Mouse (Mus musculus) heart, adult 8-10 months (tissue): Measurements from ENCODE around the gene Il6. TPM values are rescaled to one million over a fixed set of nuclear protein-coding genes. Genes with fewer than 3 reads are reported as not detected.
A peak's percentile ranks its signal among the peaks of the same experiment; 100 is the strongest.
"Not testable (repeated sequence)": the region's sequence is repeated elsewhere in the genome, so short reads cannot be mapped to it uniquely, and the experiment has no call there.

Experiments
- DNase-seq: peaks from one replicate; pipeline ENCODE4 v3.0.0; 2022; ENCODE audit warnings: low spot score
- total RNA-seq, 4 experiments: library from RNA; stranded (reverse); gene quantifications; 2 replicates each; pipeline ENCODE4 v1.2.4; 2022

Il6 gene
- total RNA-seq: 1 to 10 TPM in 1 of 4 experiments, not detected in 3; 1.5 TPM

DNA sequence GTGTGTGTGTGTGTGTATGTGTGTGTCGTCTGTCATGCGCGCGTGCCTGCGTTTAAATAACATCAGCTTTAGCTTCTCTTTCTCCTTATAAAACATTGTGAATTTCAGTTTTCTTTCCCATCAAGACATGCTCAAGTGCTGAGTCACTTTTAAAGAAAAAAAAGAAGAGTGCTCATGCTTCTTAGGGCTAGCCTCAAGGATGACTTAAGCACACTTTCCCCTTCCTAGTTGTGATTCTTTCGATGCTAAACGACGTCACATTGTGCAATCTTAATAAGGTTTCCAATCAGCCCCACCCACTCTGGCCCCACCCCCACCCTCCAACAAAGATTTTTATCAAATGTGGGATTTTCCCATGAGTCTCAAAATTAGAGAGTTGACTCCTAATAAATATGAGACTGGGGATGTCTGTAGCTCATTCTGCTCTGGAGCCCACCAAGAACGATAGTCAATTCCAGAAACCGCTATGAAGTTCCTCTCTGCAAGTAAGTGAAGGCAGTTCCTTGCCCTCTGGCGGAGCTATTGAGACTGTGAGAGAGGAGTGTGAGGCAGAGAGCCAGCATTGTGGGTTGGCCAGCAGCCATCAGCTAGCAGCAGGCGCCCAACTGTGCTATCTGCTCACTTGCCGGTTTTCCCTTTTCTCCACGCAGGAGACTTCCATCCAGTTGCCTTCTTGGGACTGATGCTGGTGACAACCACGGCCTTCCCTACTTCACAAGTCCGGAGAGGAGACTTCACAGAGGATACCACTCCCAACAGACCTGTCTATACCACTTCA is at the start of gene Il6:
Gene Il6 (plus strand): TSS at position 389 of the 778 bp plus-strand sequence.
- DNase-seq: peak; percentile 93

DNA sequence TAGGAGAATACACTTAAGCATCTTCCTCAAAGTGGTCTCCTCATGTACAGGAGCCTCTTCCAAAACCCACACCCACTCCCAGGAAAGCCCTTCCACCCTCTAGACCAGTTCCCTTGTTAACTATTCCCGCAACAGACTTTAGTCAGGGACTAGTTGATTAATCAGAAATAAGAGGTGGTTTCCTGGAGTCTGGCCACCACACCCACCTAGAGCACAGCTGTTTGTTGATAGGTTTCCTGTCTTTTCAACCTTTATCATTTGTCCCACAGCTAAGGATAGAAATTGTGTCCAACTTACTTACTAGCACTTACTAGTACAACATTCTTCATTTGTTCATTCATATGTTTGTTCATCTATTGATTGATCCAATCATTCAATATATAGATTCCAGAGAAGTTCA is 49.4 kb upstream of the Il6 start:
- no peak for DNase-seq

DNA sequence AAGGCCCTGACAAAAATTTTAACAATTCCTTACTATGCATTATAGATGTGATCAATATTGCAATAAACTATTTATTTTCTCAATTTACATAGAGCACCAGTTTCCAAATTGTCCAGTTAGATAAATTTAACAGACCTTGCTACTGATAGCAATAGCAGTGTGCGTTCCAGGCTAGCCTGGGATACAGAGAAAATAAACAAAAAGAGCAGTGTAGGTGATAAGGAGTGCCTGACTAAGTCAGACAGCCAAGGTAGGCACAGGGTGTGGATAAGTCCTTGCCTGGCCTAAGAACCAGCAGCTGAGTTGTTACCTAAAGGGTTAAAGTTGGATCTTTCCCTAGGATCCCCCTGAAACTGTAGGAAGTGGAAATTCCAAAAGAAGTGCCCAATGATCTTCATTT is 42.7 kb upstream of the Il6 start:
- DNase-seq: no peak

DNA sequence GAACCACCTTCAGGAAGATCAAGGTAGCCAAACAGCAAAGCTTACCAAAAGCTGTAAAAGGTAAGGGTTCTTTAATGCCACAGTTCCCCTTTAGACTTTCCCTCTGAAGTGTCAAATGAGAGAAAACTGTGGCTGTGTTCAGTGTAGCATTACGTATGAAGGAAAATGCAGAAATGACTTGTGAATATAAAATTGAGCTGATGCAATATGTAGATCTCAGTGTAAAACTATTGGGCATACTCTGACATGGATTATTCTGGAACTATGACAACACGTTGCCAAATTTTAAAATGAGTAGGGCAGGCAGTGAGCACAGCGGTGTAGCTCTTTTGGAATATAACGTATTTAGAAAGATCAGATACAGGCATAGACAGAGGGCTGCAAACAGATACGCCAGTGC is 40.1 kb upstream of the Il6 start:
- DNase-seq: no peak

DNA sequence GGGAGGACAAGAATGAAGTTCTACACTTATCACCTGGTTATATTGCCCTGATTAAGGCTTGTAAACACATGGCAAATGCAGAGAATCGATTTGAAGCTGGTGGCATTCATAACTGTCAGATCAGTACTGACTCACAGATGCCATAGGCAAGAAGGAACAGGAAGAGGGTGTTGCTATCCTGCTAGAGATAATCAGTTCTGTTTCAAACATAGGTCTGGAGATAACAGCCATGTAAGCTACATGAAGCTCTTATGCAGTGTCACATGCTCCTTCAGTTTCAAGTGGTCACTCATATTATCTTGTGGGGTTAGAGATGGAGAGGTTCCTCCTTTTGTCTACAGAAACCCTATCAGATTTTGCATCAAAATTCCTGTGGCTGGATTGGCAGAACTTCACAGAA is 39.4 kb upstream of the Il6 start:
- DNase-seq: no peak

DNA sequence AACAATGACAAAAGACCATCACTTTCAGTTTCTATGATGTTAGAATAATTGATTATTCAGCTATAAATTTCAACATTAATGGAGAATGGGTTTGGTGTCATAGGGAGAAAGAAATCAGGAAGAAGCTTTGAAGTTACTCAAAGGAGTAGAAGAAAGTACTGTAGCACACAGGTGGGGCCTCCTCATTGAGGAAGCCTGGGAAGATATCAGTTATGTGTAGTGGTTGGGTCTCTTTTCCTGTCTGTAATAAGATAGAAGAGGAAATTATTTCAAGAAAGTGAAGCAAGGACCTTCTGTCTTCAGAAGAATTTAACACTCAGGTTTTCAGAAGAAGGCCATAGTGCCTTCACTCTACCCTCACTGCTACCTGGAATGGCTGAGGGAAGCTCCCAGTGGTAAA is 38.8 kb upstream of the Il6 start:
- DNase-seq: no peak

DNA sequence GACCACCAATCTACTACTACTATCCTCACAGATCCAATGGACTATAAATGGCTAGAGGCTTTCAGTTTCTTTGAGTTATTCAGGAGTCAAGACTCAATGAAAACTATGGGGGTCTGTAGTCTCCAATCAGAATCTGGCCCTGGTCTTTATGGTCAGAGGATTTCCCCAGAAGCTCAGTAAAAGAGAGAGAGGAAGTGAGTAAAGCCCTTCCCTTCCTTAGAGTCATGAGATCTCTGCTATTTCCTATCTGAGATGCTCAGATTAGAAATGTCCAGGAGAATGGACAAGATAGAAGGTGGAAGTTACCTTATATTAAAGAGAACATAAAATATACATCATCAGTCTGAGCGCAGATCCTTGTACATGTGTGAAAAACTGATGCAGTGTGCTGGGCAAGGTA is 19.3 kb upstream of the Il6 start:
- DNase-seq: no peak

DNA sequence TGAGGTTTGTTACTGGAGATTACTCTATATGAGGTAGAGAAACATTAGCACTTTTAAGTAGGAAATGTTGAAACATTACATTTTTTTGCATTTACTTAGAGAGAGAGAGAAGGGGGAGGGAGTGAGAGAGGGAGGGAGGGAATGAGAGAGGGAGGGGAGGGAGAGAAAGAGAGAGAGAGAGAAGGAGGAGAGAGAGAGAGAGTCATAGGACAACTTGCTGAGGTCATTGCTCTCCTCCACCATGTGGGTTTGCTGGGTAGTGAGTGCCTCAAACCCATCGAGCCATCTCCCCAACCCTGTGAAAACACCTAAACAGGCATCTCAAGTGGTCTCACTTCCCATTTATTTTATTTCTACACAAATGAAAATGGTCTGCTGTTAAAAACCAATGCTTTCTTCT is 18.6 kb upstream of the Il6 start:
- DNase-seq: no peak

DNA sequence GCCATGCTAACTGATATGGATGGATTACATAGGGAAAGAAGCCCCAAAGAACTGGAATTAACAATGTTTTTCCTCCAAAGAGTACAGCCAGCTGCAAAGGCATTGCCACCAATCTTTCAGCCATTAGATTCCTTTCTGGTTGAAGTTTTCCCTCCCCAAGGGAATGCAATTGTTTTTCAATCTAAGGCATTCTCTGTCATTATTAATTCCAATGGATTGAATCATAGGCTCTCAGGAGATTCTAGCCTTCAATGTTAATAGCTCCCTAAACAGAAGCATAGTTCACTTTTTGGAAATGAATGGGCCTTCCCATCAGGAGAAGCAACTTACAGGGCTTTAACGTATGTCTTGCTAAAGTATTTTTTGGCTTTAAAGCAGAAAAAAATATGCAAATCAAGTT is 15.6 kb upstream of the Il6 start:
- DNase-seq: no peak

DNA sequence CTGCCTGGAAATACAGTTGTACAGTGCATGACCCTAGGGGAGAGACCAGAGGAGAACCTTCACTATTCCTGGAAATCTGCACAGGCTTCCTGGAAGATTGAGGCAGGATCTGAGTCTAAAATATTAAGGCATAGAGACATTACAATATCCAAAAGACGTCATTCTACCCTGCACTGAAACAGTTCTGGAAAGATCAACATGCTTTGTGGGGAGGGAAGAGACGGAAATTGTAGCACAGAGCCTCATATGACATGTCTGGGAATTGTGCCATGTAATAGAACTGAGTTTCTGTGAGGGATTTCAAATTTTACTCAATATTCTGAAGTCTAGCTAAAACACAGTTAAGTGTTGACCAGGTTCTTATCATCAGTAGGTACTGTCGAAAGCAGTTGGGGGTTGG is 12.0 kb upstream of the Il6 start:
- DNase-seq: no peak

DNA sequence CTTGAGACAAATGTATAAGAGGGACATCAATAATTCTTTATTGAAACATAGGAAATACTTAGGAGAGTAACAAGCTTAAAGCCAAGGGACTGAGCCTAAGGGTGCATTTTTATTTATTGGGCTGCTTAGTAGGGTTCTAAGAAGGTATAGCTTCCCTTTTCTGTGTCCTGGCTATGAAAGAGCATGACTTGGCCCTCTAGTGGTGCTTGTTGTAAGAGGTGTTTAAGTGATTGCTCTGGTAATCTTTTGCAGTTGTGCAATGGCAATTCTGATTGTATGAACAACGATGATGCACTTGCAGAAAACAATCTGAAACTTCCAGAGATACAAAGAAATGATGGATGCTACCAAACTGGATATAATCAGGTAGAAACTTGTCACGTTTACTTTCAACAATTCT is 1.7 kb downstream of the Il6 start:
- peak; percentile 26 for DNase-seq

DNA sequence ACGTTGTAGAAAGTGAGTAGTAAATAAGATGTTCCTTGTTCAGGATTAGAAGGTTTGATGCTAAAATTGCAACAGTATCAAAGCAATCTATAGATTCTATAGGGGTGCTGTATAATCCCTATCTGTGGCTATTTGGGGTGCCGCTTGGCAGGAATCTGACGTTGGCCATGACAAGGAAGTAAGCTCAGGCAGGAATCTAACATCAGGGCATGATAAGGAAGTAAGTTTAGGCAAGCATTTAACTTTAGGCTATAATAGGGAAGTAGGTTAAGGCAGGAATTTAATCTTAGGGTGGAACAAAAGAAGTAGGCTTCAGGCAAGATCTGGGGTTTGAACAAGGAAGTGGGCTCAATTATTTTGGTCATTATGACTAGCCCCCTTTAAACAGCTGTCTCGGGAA is 22.9 kb downstream of the Il6 start:
- not testable (repeated sequence) for DNase-seq

DNA sequence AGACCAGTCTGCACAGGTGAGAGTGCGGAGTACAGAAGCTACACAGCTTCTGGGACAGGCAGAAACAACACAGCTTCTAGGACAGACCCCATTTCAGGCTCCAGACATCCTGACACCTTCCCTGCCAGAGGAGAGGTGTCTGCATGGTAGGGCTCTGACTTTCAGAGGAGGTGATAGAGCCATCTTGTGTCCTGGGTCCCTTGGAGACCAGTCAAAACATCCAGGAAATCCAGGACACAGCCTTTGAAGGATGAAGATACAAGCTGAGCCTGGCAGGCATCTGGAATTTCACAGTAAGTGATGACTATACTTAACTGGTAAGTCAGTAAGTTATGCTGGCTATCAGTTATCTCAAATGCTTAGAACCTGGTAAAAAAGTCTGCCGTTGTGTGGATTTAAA is 24.2 kb downstream of the Il6 start:
- DNase-seq: not testable (repeated sequence)

DNA sequence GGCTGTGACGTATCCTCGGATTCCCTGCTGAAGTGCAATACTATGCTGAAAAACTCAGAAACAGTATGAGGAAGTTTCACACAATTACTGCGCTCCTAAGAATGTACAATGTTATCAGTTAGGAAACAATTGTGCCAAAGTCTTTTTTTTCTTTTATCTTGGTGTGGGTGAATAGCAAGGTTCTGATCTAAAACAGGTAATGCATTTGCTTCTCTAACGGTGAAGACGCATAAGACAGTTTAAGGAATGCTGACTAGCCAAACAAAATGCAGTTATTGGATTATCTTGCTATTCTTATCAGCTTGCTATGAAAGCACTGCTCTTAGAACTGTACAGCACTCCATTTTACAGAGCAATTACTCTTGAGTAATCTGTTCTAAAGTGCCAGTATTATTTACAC is 26.4 kb downstream of the Il6 start:
- not testable (repeated sequence) for DNase-seq

DNA sequence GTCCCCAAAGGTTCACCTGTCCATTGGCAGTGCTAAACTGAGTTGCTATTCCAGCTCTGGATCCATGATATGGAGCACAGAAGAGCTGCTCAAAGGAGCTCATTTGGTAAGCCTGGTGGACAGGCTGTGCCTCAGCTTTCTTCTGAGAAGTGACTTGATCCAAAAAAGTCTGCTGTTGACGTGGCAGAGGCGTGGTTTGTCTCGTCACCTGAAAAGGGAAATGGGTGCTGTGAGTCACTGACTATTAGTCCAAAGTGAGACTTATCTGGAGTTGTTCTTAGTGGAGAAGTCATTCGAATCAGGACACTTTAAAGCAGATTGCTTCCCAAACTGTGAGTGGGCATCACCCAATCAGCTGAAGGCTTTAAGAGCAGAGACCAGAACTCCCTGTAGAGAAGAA is 26.9 kb downstream of the Il6 start:
- not testable (repeated sequence) for DNase-seq

DNA sequence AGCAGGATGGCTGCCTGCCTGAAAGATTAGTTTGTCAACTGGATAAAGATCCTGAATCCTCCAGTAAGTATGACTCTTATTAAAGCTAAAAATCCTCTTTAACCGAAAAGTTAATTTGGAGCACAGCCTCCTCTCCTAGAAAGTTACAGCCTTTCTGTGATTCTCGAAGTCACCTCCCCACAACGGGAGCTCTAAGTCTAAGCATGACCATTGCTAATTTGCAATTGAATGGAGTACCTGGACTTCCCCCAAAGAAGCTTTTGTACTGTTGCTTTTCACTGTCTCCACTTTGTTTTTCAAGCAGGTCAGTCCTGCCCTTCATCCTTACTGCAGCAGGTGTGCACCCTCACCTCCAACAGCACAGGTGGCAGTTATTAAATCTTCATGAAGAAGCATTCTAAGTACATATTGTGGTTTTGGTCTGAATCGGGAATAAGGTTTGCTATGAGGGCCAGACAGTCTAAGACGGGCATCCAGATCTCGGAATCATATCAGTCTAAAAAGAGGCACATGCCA is 45.4 kb downstream of the Il6 start:
- DNase-seq: no peak

DNA sequence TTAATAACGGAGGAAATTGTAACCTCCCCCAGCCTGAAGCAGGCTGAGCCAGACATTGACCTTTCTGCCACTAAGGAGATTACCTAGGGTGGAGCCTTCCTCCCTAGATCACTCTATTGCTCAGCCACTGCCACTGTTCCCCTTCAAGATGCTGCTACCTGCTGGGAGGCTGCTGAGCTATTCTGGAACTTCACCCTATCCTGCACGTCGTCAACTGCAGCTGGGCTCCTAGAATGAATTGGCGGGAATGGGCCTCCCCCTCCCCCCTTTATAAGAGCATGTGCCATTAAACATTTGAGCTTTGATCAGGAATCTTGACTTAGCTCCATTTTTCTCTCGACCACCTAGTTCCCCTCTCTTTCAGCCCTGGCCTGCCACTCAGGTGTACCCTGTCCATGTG is 46.7 kb downstream of the Il6 start:
- not testable (repeated sequence) for DNase-seq

DNA sequence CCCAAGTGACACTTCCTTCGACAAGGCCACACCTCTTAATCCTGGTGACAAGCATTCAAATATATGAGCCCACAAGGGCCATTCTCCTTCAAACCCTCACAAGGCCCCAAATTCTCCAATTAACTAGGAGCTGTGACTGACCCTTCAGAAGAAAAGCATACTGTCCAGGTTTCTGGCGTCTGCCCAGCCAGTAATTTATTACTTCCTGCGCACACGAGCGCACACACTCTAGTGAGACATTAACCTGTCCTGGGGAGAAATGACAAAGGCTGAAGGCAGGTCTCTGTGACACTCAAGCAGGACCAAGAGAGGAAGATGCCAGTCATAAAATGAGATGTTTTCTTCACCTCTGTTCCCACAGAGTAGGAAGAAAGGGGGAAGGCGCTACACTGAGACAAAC is 54.8 kb downstream of the Il6 start:
- DNase-seq: no peak

Other genes with a start within 250 kb of the Il6 start
- gene Tyms, start 60.5 kb downstream of the Il6 start, total RNA-seq: 1 to 10 TPM; 2.8 to 3.8 (median 3.3) TPM
- gene Garem2, start 92.0 kb downstream of the Il6 start, total RNA-seq: under 1 TPM in 2 of 4 experiments, not detected in 2; 0.08 to 0.19 TPM
- gene 3110082J24Rik, start 93.0 kb downstream of the Il6 start, total RNA-seq: not detected
- 1,000 to 10,000 TPM; 1,298 to 1,376 (median 1,346) TPM for gene Hadha, start 142.0 kb downstream of the Il6 start, total RNA-seq
- gene Hadhb, start 142.1 kb downstream of the Il6 start, total RNA-seq: 1,000 to 10,000 TPM; 2,312 to 2,801 (median 2,464) TPM
- gene Adgrf3, start 192.6 kb downstream of the Il6 start, total RNA-seq: under 1 TPM in 1 of 4 experiments, not detected in 3; 0.57 TPM
- 10 to 100 TPM; 14.0 to 18.9 (median 16.1) TPM for gene Selenoi, start 219.5 kb downstream of the Il6 start, total RNA-seq